Mouse (Mus musculus) bone marrow macrophage, adult 2 months (primary cell): ENCODE measurements at regions not wholly inside any gene's neighbourhood (a gene's known extent, or its start where the extent isn't known, plus 50 kb on each side); places are given as distances from the start of the nearest gene placed in this dataset.

ENCODE experiments used
- H3K27ac ChIP-seq: 2 replicates; pipeline ENCODE4 v1.5.1; 2012; ENCODE audit warnings: low read depth, low read length; ENCODE audit not compliant: insufficient read depth
- H3K4me1 ChIP-seq: 2 replicates; pipeline ENCODE4 v1.6.1; 2012; ENCODE audit warnings: low read length; ENCODE audit not compliant: control insufficient read depth, insufficient read depth
- H3K4me3 ChIP-seq: 2 replicates; pipeline ENCODE4 v1.5.1; 2012; ENCODE audit warnings: mild to moderate bottlenecking, low read length, moderate library complexity; ENCODE audit not compliant: insufficient read depth
- CTCF ChIP-seq: IDR thresholded peaks from 2 replicates; pipeline ENCODE4 v1.5.1; 2012; ENCODE audit warnings: low read depth, mild to moderate bottlenecking, low read length, moderate library complexity
- POLR2A ChIP-seq: IDR thresholded peaks from 2 replicates; pipeline ENCODE4 v1.6.1; 2012; ENCODE audit warnings: mild to moderate bottlenecking, low read depth, low read length, borderline replicate concordance

GRCm38 (mm10) chr5:118929990-118930501 is 369.6 kb downstream of the Med13l start:
- H3K4me3 ChIP-seq = no peak overlapping the region
- TF ChIP-seq CTCF (no peak), POLR2A (no peak)
- H3K4me1 ChIP-seq = no peaks in the 10 kb centered on the region
- no peak overlapping the region for H3K27ac ChIP-seq

- Histone ChIP-seq H3K27ac (no peak overlapping the region), H3K4me1 (no peaks in the 10 kb centered on the region), H3K4me3 (no peak overlapping the region)
- TF ChIP-seq CTCF (no peak), POLR2A (no peak)
These were observed 379.0 kb downstream of the Med13l start for GRCm38 (mm10) chr5:118939336-118940039.

GRCm38 (mm10) chr5:118944256-118944655 is 383.8 kb downstream of the Med13l start:
- H3K27ac ChIP-seq = no peak overlapping the region
- H3K4me3 ChIP-seq = no peak overlapping the region
- no peaks in the 10 kb centered on the region for H3K4me1 ChIP-seq
- TF ChIP-seq POLR2A (no peak), CTCF (no peak)

- Histone ChIP-seq H3K27ac (no peak overlapping the region), H3K4me1 (no peaks in the 10 kb centered on the region), H3K4me3 (no peak overlapping the region)
- TF ChIP-seq POLR2A = no peak
- TF ChIP-seq CTCF = no peak
These were observed 385.6 kb downstream of the Med13l start for GRCm38 (mm10) chr5:118946090-118946489.

GRCm38 (mm10) chr5:118946994-118947393 is 386.5 kb downstream of the Med13l start:
- no peak for TF ChIP-seq CTCF
- no peak for TF ChIP-seq POLR2A
- Histone ChIP-seq H3K4me3 (no peak overlapping the region), H3K4me1 (no peaks in the 10 kb centered on the region), H3K27ac (no peak overlapping the region)

- H3K4me1 ChIP-seq = no peaks in the 10 kb centered on the region
These were observed 387.8 kb downstream of the Med13l start for GRCm38 (mm10) chr5:118948119-118948786.

GRCm38 (mm10) chr5:118951067-118951466 is 390.6 kb downstream of the Med13l start:
- H3K27ac ChIP-seq = no peak overlapping the region
- no peak overlapping the region for H3K4me3 ChIP-seq
- H3K4me1 ChIP-seq = no peaks in the 10 kb centered on the region
- TF ChIP-seq CTCF (no peak), POLR2A (no peak)

More at GRCm38 (mm10) chr5:118948119-118948786, 387.8 kb downstream of the Med13l start:
- no peak for TF ChIP-seq POLR2A
- TF ChIP-seq CTCF = no peak
- Histone ChIP-seq H3K4me3 (no peak overlapping the region), H3K27ac (no peak overlapping the region)

GRCm38 (mm10) chr5:118960521-118961001 is 400.1 kb downstream of the Med13l start:
- Histone ChIP-seq H3K4me3 (no peak overlapping the region), H3K4me1 (no peaks in the 10 kb centered on the region), H3K27ac (no peak overlapping the region)
- no peak for TF ChIP-seq POLR2A
- no peak for TF ChIP-seq CTCF

GRCm38 (mm10) chr5:118961091-118961490 is 400.6 kb downstream of the Med13l start:
- Histone ChIP-seq H3K4me3 (no peak overlapping the region), H3K27ac (no peak overlapping the region), H3K4me1 (no peaks in the 10 kb centered on the region)
- TF ChIP-seq POLR2A = no peak
- no peak for TF ChIP-seq CTCF

- TF ChIP-seq POLR2A (no peak), CTCF (no peak)
- H3K4me1 ChIP-seq = no peaks in the 10 kb centered on the region
- H3K27ac ChIP-seq = no peak overlapping the region
- H3K4me3 ChIP-seq = no peak overlapping the region
These were observed 401.7 kb downstream of the Med13l start for GRCm38 (mm10) chr5:118962152-118962551.

- no peaks in the 10 kb centered on the region for H3K4me1 ChIP-seq
- H3K4me3 ChIP-seq = no peak overlapping the region
- H3K27ac ChIP-seq = no peak overlapping the region
- TF ChIP-seq CTCF (no peak), POLR2A (no peak)
These were observed 402.5 kb downstream of the Med13l start for GRCm38 (mm10) chr5:118963001-118963400.
